Mouse (Mus musculus): Measurements from ENCODE around the gene Slc29a2.

DNA sequence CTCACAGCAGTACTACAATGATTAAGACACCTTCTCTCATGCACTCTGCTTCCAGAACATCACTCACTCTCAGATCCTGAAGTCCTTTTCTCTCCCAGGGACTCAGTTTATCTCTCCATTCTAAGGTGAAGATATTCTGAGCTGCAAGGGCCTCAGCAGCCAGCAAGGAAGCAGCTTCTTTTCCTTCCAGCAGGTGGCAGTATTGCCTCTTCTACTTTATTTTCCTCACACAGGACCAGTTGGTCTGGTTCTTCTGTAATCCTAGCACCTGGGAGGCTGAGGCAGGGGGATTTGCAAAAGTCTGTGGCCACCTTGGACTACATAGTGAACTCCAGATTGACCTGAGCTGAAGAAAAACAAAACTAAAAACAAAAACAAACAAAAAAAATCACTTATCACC is 41.9 kb upstream of the Slc29a2 start:
- TF ChIP-seq GATA1 (IDR thresholded peaks at IDR 0.05; ENCODE audit: borderline replicate concordance, low read length) (no peak), FLI1 (IDR thresholded peaks at IDR 0.05; ENCODE audit: low read length) (no peak)
